Mouse (Mus musculus): ENCODE data around the gene Meaf6. TPM values are rescaled to one million over a fixed set of nuclear protein-coding genes. Genes with fewer than 3 reads are reported as not detected.
A peak's percentile ranks its signal among the peaks of the same experiment; 100 is the strongest.

The Meaf6 gene
- polyA plus RNA-seq (2016; fragmentation: Nextera tagmentation; extraction: Ambion mirVana): 31.6 and 33.0 TPM in 2 replicates

DNA sequence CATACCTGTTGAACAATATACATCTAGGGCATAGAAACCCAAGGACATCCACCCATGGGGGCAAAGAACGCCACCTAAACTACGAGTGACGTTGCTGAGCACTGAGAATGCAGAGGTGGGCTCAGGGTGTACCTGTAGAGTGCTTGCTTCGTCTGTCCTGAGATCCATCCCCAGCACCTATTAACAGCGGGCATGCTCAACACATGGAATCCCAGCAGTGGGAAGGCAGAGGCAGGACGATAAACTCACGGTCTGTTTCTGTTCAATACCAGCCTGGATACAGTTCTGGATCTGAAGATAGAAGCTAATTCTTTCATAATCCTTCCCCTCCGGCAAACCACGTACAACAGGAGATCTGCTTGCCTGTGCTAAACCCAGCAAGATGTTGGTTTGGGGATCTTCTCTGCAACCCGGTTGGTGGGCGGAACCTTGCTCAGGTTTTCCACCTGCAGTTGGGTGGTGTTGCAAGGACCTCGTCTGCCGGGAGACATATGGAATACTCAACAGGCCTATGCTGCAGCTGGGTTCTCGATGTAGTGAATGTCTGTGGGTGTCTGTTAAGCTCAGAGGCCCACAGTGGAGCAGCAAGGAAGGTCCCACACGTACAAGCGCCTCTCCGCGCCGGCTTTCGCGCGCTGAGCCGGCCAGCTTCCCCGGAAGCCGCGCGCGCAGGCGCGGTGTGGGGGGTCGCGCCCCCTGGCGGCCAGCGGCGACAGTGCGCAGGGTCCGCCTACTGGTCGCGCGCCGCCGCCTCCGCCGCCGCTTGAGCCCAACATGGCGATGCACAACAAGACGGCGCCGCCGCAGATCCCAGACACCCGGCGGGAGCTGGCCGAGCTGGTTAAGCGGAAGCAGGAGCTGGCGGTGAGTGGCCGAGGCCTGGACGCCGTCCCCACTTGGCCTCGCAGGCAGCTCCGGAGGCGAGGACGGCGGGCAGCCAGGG, at the start of gene Meaf6:
Gene Meaf6 (plus strand): TSS at position 732 of the 943 bp plus-strand sequence.
- Histone ChIP-seq H3K27ac (peak within 1 kb of the TSS; percentile 95), H3K27me3 (replicated peaks) (no peaks in the 10 kb centered on the region), H3K4me2 (peak within 1 kb of the TSS; percentile 76), H3K4me3 (peak within 1 kb of the TSS; percentile 88), H3K4me1 (peaks cover 31% of the 10 kb centered on the region), H3K36me3 (peaks cover 48% of the 10 kb centered on the region), H3K9ac (peak within 1 kb of the TSS; percentile 91), H3K9me3 (replicated peaks) (no peaks in the 10 kb centered on the region)
- peak; percentile 89 for ATAC-seq
- 1% methylated on average over 63 of the region's 63 CpGs for WGBS (ENCODE audit: insufficient replicate concordance)

DNA sequence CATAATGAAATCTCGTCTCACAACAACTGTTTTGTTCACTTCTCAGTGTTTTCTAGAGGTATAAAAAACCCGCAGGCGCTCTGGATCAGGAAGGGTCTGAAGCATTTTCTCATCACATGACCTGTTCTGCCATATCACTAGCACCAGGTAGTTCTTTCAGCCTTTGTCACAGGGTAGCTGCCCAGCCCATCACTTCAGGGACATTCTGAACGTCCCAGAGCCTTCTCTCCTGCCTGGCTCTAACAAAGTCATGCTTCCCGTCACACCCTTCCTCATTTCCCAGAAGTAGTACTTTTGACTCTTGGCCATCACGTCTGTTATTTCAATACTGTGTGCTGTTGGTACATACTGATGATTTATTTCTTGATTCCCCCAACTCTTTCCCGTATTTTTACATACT, 40.5 kb upstream of the Meaf6 start:
- Histone ChIP-seq H3K4me2 (no peak overlapping the region), H3K36me3 (peaks cover 98% of the 10 kb centered on the region), H3K4me3 (no peak overlapping the region), H3K27me3 (replicated peaks) (no peaks in the 10 kb centered on the region), H3K9me3 (replicated peaks) (no peaks in the 10 kb centered on the region), H3K4me1 (peaks cover 10% of the 10 kb centered on the region), H3K27ac (no peak overlapping the region), H3K9ac (no peak overlapping the region)
- 80% methylated on average over 7 of the region's 7 CpGs for WGBS (ENCODE audit: insufficient replicate concordance)
- no peak for ATAC-seq

DNA sequence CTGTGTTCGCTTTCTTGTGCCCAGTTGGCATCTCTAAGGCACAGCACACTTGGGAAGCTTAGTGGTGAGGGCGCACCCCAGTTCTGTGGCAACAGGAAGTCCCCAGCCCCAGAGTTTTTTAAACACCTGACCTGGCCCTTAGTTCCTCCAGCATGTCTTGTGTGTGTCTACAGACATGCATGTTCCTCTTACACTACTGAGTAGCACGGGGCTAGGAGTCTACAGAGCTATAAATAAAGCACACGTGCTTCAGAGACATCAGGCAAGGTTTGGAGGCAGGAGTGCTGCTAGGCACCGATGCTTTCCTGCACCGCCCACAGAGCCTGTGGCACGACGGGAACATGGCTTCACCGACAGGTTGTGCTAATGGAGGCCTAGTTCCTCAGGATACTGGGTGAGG, 29.5 kb upstream of the Meaf6 start:
- H3K27me3 ChIP-seq (replicated peaks): no peaks in the 10 kb centered on the region
- no peak for ATAC-seq
- no peak overlapping the region for H3K27ac ChIP-seq
- H3K36me3 ChIP-seq: peaks cover 61% of the 10 kb centered on the region
- peaks cover 26% of the 10 kb centered on the region for H3K4me1 ChIP-seq
- H3K9me3 ChIP-seq (replicated peaks): no peaks in the 10 kb centered on the region
- WGBS (ENCODE audit: insufficient replicate concordance): 77% methylated on average over 9 of the region's 9 CpGs
- no peak overlapping the region for H3K4me2 ChIP-seq
- H3K9ac ChIP-seq: no peak overlapping the region
- no peak overlapping the region for H3K4me3 ChIP-seq

DNA sequence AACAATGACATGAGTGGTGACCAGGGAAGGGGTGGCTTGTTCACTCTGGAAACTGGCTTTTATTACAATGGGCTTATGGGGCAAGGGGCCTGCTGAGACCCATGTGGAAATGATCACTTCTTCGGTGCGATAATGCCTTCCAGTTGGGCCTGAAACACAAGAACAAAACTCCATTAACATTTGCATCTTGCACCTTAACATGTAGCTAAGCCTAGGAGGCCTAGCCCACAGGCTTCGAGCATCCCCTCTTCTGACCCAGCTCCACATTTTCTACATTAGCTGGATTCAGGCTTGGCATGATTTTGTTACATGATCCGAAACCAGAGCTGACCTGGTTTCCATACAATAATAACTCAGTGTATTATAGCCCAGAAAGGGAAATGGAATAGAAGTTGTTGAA, 28.5 kb upstream of the Meaf6 start:
- H3K27me3 ChIP-seq (replicated peaks): no peaks in the 10 kb centered on the region
- no peak for ATAC-seq
- peaks cover 51% of the 10 kb centered on the region for H3K36me3 ChIP-seq
- no peak overlapping the region for H3K9ac ChIP-seq
- no peak overlapping the region for H3K27ac ChIP-seq
- H3K4me2 ChIP-seq: no peak overlapping the region
- no peak overlapping the region for H3K4me3 ChIP-seq
- 88% methylated on average over 4 of the region's 4 CpGs for WGBS (ENCODE audit: insufficient replicate concordance)
- H3K4me1 ChIP-seq: peaks cover 26% of the 10 kb centered on the region
- no peaks in the 10 kb centered on the region for H3K9me3 ChIP-seq (replicated peaks)

DNA sequence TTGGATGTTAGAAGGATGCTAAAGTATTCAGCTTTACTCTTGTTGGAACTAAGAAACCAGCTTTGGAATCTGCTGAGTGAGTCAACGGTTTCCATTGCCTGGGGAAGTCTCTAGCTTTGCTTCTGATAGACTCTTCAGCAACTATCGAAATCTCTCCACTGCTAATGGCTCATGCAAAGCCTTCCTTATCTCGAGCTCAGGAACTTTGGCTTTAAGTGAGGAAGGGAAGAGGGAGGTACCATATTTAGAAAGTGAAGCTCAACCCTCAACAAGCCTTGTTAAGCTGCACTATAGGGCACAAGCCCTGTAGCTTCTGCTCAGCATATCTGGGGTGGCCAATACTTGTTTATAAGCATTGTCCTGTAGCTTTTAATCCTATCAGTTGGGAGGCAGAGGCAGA, 27.7 kb upstream of the Meaf6 start:
- H3K27me3 ChIP-seq (replicated peaks): no peaks in the 10 kb centered on the region
- peaks cover 43% of the 10 kb centered on the region for H3K36me3 ChIP-seq
- 20% methylated on average over 3 of the region's 3 CpGs for WGBS (ENCODE audit: insufficient replicate concordance)
- peak; percentile 25; the same call in 1 of the 2 replicates for ATAC-seq
- H3K4me1 ChIP-seq: peaks cover 26% of the 10 kb centered on the region
- H3K4me3 ChIP-seq: no peak overlapping the region
- H3K9ac ChIP-seq: no peak overlapping the region
- no peak overlapping the region for H3K4me2 ChIP-seq
- no peaks in the 10 kb centered on the region for H3K9me3 ChIP-seq (replicated peaks)
- H3K27ac ChIP-seq: 0 out of 2 replicates have a peak overlapping the region, but pooled peaks have one; percentile 7

DNA sequence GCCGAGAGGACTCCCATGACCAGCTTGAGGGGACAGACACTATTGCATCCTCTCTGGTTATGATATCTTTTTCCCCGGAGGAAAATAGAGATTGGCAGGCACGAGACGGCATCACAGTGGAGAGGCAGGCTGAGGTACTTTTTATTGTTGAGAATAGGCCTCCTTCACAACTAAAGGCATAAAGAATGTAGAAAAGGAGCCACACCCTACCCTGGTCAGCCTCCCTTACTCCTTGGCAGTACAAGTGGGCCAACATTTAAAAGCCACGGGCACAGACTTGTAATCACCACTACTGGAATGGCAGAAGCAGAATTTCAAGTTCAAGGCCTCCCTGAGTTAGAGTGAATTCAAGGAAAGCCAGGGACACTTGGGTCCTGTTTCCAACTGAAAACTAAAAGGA, 26.9 kb upstream of the Meaf6 start:
- WGBS (ENCODE audit: insufficient replicate concordance): 60% methylated on average over 5 of the region's 5 CpGs
- Histone ChIP-seq H3K27me3 (replicated peaks) (no peaks in the 10 kb centered on the region), H3K9me3 (replicated peaks) (no peaks in the 10 kb centered on the region), H3K4me1 (peaks cover 26% of the 10 kb centered on the region), H3K27ac (no peak overlapping the region), H3K9ac (no peak overlapping the region), H3K4me2 (no peak overlapping the region), H3K36me3 (peaks cover 35% of the 10 kb centered on the region), H3K4me3 (no peak overlapping the region)
- no peak for ATAC-seq

DNA sequence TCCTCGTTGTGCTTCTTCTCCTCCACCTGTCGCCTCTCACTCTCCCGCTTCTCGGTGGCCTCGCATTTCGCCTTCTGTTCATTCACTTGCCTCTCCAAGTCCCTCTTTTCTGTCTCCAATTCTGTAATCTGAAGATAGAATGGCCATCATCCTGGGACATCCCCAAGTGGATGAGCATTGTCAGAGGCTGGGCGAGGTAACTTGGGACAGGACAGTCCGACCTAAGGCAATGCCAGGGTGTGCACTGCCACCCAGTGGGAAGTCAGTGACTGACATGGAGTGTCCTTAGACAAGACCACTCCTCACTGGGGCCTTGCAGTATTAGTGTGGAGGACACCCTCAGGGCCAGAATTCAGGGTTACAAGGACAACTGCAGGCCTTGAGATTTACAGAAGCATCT, 25.9 kb upstream of the Meaf6 start:
- ATAC-seq: peak; percentile 58
- Histone ChIP-seq H3K4me1 (peaks cover 26% of the 10 kb centered on the region), H3K36me3 (peaks cover 25% of the 10 kb centered on the region), H3K4me2 (peak overlapping the region; percentile 42), H3K27ac (no peak overlapping the region), H3K9me3 (replicated peaks) (no peaks in the 10 kb centered on the region), H3K4me3 (peak overlapping the region; percentile 4; the same call in 1 of the 2 replicates), H3K27me3 (replicated peaks) (no peaks in the 10 kb centered on the region), H3K9ac (no peak overlapping the region)
- WGBS (ENCODE audit: insufficient replicate concordance): 8% methylated on average over 8 of the region's 8 CpGs

DNA sequence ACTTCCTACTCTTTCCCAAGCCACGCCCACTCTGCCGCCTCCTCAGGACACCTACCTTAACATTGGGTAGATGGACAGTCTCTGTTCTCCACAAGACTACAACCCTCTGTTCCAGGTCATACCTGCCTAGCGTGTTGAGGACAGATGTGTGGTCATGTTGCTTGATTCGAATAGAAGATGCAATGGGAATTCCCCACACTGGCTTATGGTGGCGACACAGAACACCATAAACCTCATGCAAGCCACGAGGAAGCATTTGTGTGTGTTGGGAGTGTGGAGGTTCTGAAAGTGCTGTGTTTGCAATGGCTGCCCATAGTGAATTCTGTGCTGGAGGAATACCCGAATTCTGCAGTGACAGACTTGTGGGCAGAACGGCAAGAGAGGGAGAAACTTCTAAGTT, 21.1 kb upstream of the Meaf6 start:
- Histone ChIP-seq H3K9ac (no peak overlapping the region), H3K27me3 (replicated peaks) (peaks cover 11% of the 10 kb centered on the region; the same call in 1 of the 2 replicates), H3K36me3 (peaks cover 13% of the 10 kb centered on the region), H3K4me2 (no peak overlapping the region), H3K4me3 (no peak overlapping the region), H3K27ac (no peak overlapping the region), H3K4me1 (peaks cover 30% of the 10 kb centered on the region), H3K9me3 (replicated peaks) (no peaks in the 10 kb centered on the region)
- no peak for ATAC-seq
- WGBS (ENCODE audit: insufficient replicate concordance): 53% methylated on average over 8 of the region's 8 CpGs

DNA sequence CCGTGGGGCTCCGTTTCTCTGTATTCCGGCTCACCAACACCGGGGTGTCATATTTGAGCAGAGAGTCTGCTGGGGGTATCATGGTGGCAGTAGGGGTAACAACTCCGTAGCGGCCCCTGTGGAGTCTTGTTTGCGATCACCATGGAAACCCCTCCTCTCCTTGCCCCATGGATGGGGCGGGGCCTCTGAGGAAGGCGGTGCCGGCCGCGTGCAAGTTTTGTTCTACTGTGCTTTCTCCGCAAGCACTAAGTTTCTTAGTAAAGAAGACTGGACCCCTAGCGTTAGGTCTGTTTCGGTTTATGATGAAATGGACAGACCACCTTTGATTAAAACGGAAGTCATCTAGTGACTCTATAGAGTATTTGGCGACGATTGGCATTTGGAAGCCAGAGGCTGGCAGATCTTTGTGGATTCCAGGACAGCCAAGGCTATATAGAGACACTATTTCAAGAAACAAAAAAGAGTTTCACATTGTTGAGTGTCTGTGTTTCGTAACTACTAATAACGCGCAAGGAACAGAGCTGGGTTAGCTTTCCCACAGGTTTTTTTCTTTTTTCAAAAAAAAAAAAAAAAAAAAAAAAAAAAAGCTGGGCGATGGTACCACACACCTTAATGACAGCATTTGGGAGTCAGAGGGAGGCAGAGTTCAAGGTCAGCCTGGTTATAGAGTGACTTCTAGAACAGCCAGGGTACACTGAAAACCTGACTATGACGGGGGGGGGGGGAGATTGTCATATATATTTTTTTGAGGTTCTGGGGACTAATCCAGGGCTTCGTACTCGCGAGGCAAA, 19.2 kb upstream of the Meaf6 start, which contains the start of gene Dnali1:
Gene Dnali1 (minus strand): TSS at position 187 of the 791 bp plus-strand sequence.
- Histone ChIP-seq H3K27ac (peak within 1 kb of the TSS; percentile 83), H3K9ac (peak within 1 kb of the TSS; percentile 89), H3K4me2 (peak within 1 kb of the TSS; percentile 93), H3K36me3 (peaks cover 32% of the 10 kb centered on the region), H3K4me3 (peak within 1 kb of the TSS; percentile 96), H3K9me3 (replicated peaks) (no peaks in the 10 kb centered on the region), H3K27me3 (replicated peaks) (peaks cover 11% of the 10 kb centered on the region; the same call in 1 of the 2 replicates), H3K4me1 (peaks cover 24% of the 10 kb centered on the region)
- no peak; the same call in 1 of the 2 replicates for ATAC-seq
- 3% methylated on average over 26 of the region's 26 CpGs for WGBS (ENCODE audit: insufficient replicate concordance)

DNA sequence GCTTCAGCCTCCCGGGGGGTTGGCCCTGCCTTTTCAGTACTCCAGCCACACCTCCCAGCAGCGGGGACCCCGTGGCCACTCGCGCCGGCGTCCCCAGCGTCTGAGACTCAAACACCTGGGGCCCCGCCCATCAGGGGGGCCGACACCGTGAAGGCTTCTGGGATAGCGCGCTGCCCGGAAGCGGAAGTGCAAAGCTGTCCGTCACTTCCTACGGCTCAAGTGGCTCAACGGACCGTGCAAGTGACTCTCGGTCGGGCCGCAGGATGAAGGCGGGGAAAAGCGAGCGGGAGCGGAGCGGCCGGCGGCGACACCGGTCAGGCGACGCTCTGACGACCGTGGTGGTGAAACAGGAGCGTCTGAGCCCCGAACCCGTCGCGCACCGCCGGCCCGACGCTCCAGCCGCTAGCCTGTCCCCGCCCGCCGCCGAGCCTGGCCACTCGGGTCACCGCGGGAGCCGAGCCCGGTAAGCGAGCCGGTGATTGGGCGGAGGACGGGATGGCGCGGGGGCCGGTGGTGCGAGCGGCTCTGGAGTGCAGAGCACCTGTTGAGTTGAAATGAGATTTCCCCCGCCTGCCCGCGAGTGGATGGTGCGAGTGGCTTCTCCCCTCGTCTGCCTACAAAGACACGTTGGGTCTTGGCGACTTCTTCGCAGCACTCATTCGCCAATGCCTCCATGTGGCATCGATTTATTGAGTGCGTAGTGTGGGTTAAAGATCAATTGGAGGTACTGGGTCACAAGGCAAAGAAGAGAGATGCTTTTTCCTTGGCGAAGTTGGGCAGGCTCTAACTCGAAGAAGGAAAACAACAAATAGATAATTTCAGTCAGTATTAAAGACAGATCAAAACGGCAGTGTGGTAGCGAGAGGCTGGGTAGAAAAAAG, 18.2 kb upstream of the Meaf6 start, which contains the start of gene Snip1:
Gene Snip1 (plus strand): TSS at position 183 of the 881 bp plus-strand sequence.
- Histone ChIP-seq H3K4me3 (peak within 1 kb of the TSS; percentile 96), H3K4me2 (peak within 1 kb of the TSS; percentile 93)
- under 1% methylated on average over 74 of the region's 78 CpGs for WGBS (ENCODE audit: insufficient replicate concordance)

DNA sequence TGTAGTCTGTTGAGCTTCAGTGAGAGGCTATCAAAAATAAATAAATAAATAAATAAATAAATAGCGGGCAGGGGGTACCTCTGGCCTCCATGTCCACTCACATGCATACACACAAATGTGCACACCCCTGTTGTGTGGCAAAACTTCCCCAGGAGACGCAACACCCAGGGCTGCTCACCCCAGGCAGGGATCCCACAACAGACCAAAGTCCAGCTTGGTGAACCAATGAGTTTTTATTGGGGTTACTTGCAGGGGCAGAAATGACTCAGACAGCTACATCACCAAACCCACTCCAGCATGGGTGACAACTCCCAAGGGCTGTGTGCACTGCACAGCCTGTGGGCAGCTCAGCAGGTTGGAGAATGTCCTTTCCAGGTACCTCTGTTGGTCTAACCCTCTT, 7.2 kb upstream of the Meaf6 start:
- Histone ChIP-seq H3K27me3 (replicated peaks) (no peaks in the 10 kb centered on the region), H3K4me2 (no peak overlapping the region), H3K9ac (no peak overlapping the region), H3K9me3 (replicated peaks) (no peaks in the 10 kb centered on the region), H3K36me3 (peaks cover 79% of the 10 kb centered on the region), H3K4me1 (peaks cover 3% of the 10 kb centered on the region; the same call in 1 of the 2 replicates), H3K4me3 (no peak overlapping the region), H3K27ac (no peak overlapping the region)
- 80% methylated on average over 2 of the region's 2 CpGs for WGBS (ENCODE audit: insufficient replicate concordance)
- 0 out of 2 replicates have a peak, but pooled peaks have one; percentile 27 for ATAC-seq

More for the DNA sequence above, 18.2 kb upstream of the Meaf6 start, which contains the start of gene Snip1:
- ATAC-seq: peak; percentile 90
- Histone ChIP-seq H3K27me3 (replicated peaks) (peaks cover 11% of the 10 kb centered on the region; the same call in 1 of the 2 replicates), H3K9me3 (replicated peaks) (no peaks in the 10 kb centered on the region), H3K27ac (peak within 1 kb of the TSS; percentile 83), H3K36me3 (peaks cover 42% of the 10 kb centered on the region), H3K9ac (peak within 1 kb of the TSS; percentile 89), H3K4me1 (peaks cover 24% of the 10 kb centered on the region)

Measured in liver, embryonic 12.5 days (tissue).